Mouse (Mus musculus): ENCODE results near the gene Gm49369.

DNA sequence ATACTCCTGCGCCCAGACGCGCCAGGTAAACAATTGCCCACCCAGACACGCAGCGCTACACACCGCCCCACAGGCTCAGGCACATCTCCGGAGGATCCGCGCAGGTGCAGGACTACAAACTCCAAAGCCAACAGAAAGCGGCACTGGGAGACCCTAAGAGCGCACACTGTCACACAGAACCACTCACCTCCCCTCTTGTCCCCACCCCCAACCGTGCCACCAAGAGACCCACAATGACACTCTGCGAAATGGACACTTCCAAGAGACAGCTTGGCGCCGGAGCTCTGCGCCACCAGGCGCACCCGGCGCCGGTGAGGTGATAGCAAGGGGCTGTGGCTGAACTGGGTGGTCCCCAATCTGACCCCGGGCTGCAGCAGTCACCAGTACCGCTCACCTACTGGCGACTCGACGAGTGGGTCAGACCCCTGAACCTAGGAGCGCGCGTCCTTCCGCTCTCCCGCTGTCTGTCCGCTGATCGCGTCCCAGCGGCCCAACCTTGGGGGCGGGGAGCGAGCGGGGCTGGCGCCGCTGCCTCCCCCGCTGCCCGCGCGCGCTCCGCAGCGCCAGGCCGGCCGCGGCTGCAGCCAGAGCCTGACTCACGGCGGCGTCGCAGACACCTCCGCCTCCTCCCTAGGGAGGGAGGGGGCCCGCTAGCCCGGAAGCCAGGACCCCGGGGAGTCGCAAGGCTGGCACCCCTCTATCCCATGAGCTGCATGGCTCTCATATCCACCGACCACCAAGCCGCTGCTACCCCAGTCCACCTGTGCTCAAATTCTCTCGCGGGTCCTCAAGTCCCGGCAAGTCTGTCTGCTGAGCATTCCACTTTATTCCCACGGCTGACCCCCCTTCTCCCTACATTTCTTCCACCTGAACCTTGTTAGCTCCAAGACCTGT lies 10.5 kb downstream of the Gm49369 start:
- TF ChIP-seq CTCF (IDR thresholded peaks at IDR 0.05; ENCODE audit: low read depth, low read length) (no peak), POLR2A (IDR thresholded peaks at IDR 0.05; ENCODE audit: insufficient read depth, low read length) (no peak)
